Mouse (Mus musculus): Measurements from ENCODE around the gene Vmn1r41. TPM values are rescaled to one million over a fixed set of nuclear protein-coding genes. Genes with fewer than 3 reads are reported as not detected.

Gene Vmn1r41
- polyA plus RNA-seq (2015; fragmentation: Nextera tagmentation; extraction: Ambion mirVana) = not detected in 2 replicates

GRCm38 (mm10) chr6:89740466-89740865 is at the start of gene Vmn1r41:
TSS of gene Vmn1r41 (plus strand) at chr6:89740766.
- Histone ChIP-seq H3K4me1 (no peaks in the 10 kb centered on the region), H3K4me3 (no peak within 1 kb of the TSS), H3K27me3 (no peaks in the 10 kb centered on the region), H3K9ac (no peak within 1 kb of the TSS), H3K36me3 (no peaks in the 10 kb centered on the region), H3K9me3 (no peaks in the 10 kb centered on the region), H3K4me2 (no peak within 1 kb of the TSS), H3K27ac (no peak within 1 kb of the TSS)
- no peak for ATAC-seq (ENCODE audit: borderline replicate concordance, extremely low read depth, low FRiP score, low TSS enrichment)

- WGBS = 61% methylated on average over 2 of the region's 2 CpGs
- Histone ChIP-seq H3K4me3 (no peak overlapping the region), H3K27ac (no peak overlapping the region), H3K4me1 (no peaks in the 10 kb centered on the region), H3K36me3 (no peaks in the 10 kb centered on the region), H3K9ac (no peak overlapping the region), H3K4me2 (no peak overlapping the region), H3K9me3 (no peaks in the 10 kb centered on the region), H3K27me3 (no peaks in the 10 kb centered on the region)
- ATAC-seq (ENCODE audit: borderline replicate concordance, extremely low read depth, low FRiP score, low TSS enrichment) = no peak
These were observed 33.9 kb upstream of the Vmn1r41 start for GRCm38 (mm10) chr6:89706624-89707023.

GRCm38 (mm10) chr6:89707240-89707639 is 33.3 kb upstream of the Vmn1r41 start, which contains the start of gene Vmn1r40:
TSS of gene Vmn1r40 (plus strand) at chr6:89707540.
- ATAC-seq (ENCODE audit: borderline replicate concordance, extremely low read depth, low FRiP score, low TSS enrichment) = no peak
- Histone ChIP-seq H3K9me3 (no peaks in the 10 kb centered on the region), H3K9ac (no peak within 1 kb of the TSS), H3K4me2 (no peak within 1 kb of the TSS), H3K27ac (no peak within 1 kb of the TSS), H3K4me3 (no peak within 1 kb of the TSS), H3K4me1 (no peaks in the 10 kb centered on the region), H3K36me3 (no peaks in the 10 kb centered on the region), H3K27me3 (no peaks in the 10 kb centered on the region)
- 82% methylated on average over 4 of the region's 4 CpGs for WGBS

- Histone ChIP-seq H3K27me3 (no peaks in the 10 kb centered on the region), H3K4me1 (no peaks in the 10 kb centered on the region), H3K4me2 (no peak overlapping the region), H3K27ac (no peak overlapping the region), H3K36me3 (no peaks in the 10 kb centered on the region), H3K9ac (no peak overlapping the region), H3K9me3 (no peaks in the 10 kb centered on the region), H3K4me3 (no peak overlapping the region)
- ATAC-seq (ENCODE audit: borderline replicate concordance, extremely low read depth, low FRiP score, low TSS enrichment) = no peak
These were observed 22.5 kb upstream of the Vmn1r41 start for GRCm38 (mm10) chr6:89718051-89718450.

GRCm38 (mm10) chr6:89742811-89743210 is 2.2 kb downstream of the Vmn1r41 start:
- H3K9ac ChIP-seq = no peak overlapping the region
- no peaks in the 10 kb centered on the region for H3K9me3 ChIP-seq
- no peaks in the 10 kb centered on the region for H3K4me1 ChIP-seq
- no peaks in the 10 kb centered on the region for H3K27me3 ChIP-seq
- ATAC-seq (ENCODE audit: borderline replicate concordance, extremely low read depth, low FRiP score, low TSS enrichment) = no peak
- H3K4me2 ChIP-seq = no peak overlapping the region
- H3K36me3 ChIP-seq = no peaks in the 10 kb centered on the region
- no peak overlapping the region for H3K27ac ChIP-seq
- H3K4me3 ChIP-seq = no peak overlapping the region

GRCm38 (mm10) chr6:89790231-89790630 is 49.7 kb downstream of the Vmn1r41 start:
- ATAC-seq (ENCODE audit: borderline replicate concordance, extremely low read depth, low FRiP score, low TSS enrichment) = no peak
- H3K9me3 ChIP-seq = no peaks in the 10 kb centered on the region

More at GRCm38 (mm10) chr6:89790231-89790630, 49.7 kb downstream of the Vmn1r41 start:
- no peak overlapping the region for H3K27ac ChIP-seq
- H3K36me3 ChIP-seq = no peaks in the 10 kb centered on the region
- H3K27me3 ChIP-seq = no peaks in the 10 kb centered on the region
- no peak overlapping the region for H3K4me2 ChIP-seq
- no peak overlapping the region for H3K9ac ChIP-seq
- H3K4me3 ChIP-seq = no peak overlapping the region
- no peaks in the 10 kb centered on the region for H3K4me1 ChIP-seq

Other genes starting within 250 kb of the Vmn1r41 start
- 60.8 and 62.1 TPM in 2 replicates for gene Chchd6, start 145.1 kb upstream of the Vmn1r41 start, polyA plus RNA-seq (2015; fragmentation: Nextera tagmentation; extraction: Ambion mirVana)
- gene Txnrd3, start 96.8 kb upstream of the Vmn1r41 start, polyA plus RNA-seq (2015; fragmentation: Nextera tagmentation; extraction: Ambion mirVana) = 11.2 and 11.6 TPM in 2 replicates
- not detected in 2 replicates for gene Vmn1r40, start 33.2 kb upstream of the Vmn1r41 start, polyA plus RNA-seq (2015; fragmentation: Nextera tagmentation; extraction: Ambion mirVana)
- gene Vmn1r42, start 135.6 kb downstream of the Vmn1r41 start, polyA plus RNA-seq (2015; fragmentation: Nextera tagmentation; extraction: Ambion mirVana) = not detected in 2 replicates
- gene Vmn1r43, start 135.6 kb downstream of the Vmn1r41 start, polyA plus RNA-seq (2015; fragmentation: Nextera tagmentation; extraction: Ambion mirVana) = 0.01 TPM in 1 of 2 replicates, not detected in the other
- not detected in 2 replicates for gene Vmn1r44, start 142.9 kb downstream of the Vmn1r41 start, polyA plus RNA-seq (2015; fragmentation: Nextera tagmentation; extraction: Ambion mirVana)
- gene Vmn1r45, start 199.8 kb downstream of the Vmn1r41 start, polyA plus RNA-seq (2015; fragmentation: Nextera tagmentation; extraction: Ambion mirVana) = not detected in 2 replicates
- gene Vmn1r46, start 228.5 kb downstream of the Vmn1r41 start, polyA plus RNA-seq (2015; fragmentation: Nextera tagmentation; extraction: Ambion mirVana) = not detected in 2 replicates